Mouse (Mus musculus): ENCODE measurements around the gene Rab3a.
A peak's percentile ranks its signal among the peaks of the same experiment; 100 is the strongest.

DNA sequence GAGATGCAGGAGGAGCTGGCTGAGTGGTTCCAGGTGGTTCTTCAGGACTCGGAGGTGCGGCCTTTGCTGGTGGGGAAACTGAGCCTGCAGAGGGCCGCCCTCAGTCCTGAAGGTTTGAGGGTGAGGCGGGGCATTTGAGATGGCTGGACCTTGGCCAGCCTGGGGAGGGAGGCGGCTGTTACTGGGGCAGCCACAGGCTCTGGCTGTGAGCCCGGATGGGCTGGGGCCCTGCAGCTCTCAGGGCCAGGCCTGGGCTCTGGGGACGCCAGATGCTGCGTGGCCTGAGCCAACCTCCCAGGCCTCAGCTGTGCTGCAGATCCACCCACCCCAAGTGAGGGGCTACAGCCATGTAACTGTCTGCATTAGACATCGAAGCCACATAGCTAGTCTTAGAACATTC, 19.4 kb downstream of the Rab3a start:
- TF ChIP-seq POLR2A (IDR thresholded peaks at IDR 0.05; ENCODE audit: insufficient read length, low read depth) (peak; percentile 57), TCF12 (IDR thresholded peaks at IDR 0.05; ENCODE audit: insufficient read depth, poor library complexity, severe bottlenecking) (peak; percentile 71), USF1 (IDR thresholded peaks at IDR 0.05; ENCODE audit: low read depth) (no peak)

Data from myocyte (in vitro differentiated cells).